Mouse (Mus musculus) heart, embryonic 13.5 days (tissue): ENCODE results near the gene Trim42. TPM values are rescaled to one million over a fixed set of nuclear protein-coding genes. Genes with fewer than 3 reads are reported as not detected.

Experiments used
- ATAC-seq: fragments of 200-750 bp; cut with Nextera tagmentation; 2 replicates; pipeline ENCODE4 v1.8.0; 2017; ENCODE audit warnings: moderate TSS enrichment; ENCODE audit not compliant: insufficient number of reproducible peaks, low FRiP score, low TSS enrichment; ENCODE audit errors: extremely low read depth
- H3K27ac ChIP-seq: fragments of 300-500 bp; sonication (generic); replicated peaks from 2 replicates; pipeline ENCODE4 v1.5.1; 2015; ENCODE audit warnings: moderate library complexity, mild to moderate bottlenecking, inconsistent platforms
- H3K27me3 ChIP-seq: fragments of 300-500 bp; sonication (generic); replicated peaks from 2 replicates; pipeline ENCODE4 v1.6.1; 2015; ENCODE audit warnings: mild to moderate bottlenecking, inconsistent platforms
- H3K36me3 ChIP-seq: fragments of 300-500 bp; sonication (generic); 2 replicates; pipeline ENCODE4 v1.6.1; 2015; ENCODE audit warnings: mild to moderate bottlenecking, inconsistent platforms
- H3K4me1 ChIP-seq: fragments of 300-500 bp; sonication (generic); 2 replicates; pipeline ENCODE4 v1.6.1; 2015; ENCODE audit warnings: inconsistent platforms
- H3K4me2 ChIP-seq: fragments of 300-500 bp; sonication (generic); 2 replicates; pipeline ENCODE4 v1.6.1; 2015; ENCODE audit warnings: inconsistent platforms, mild to moderate bottlenecking, moderate library complexity
- H3K4me3 ChIP-seq: fragments of 300-500 bp; sonication (generic); 2 replicates; pipeline ENCODE4 v1.5.1; 2015; ENCODE audit warnings: moderate library complexity, mild to moderate bottlenecking, inconsistent platforms
- H3K9ac ChIP-seq: fragments of 300-500 bp; sonication (generic); 2 replicates; pipeline ENCODE4 v1.6.1; 2015; ENCODE audit warnings: inconsistent platforms, mild to moderate bottlenecking, moderate library complexity
- H3K9me3 ChIP-seq: fragments of 300-500 bp; sonication (generic); 2 replicates; pipeline ENCODE4 v1.6.1; 2016; ENCODE audit warnings: inconsistent platforms
- WGBS: fragments of 180-500 bp; shearing (Covaris S2); methylation state at CpG from one replicate; pipeline ENCODE4 v1.1.7; 2015; ENCODE audit warnings: mixed read lengths; 5-methylcytosine and 5-hydroxymethylcytosine counted together
- polyA plus RNA-seq: library from polyadenylated mRNA; unstranded; fragments of >200 nt; fragmentation: Nextera tagmentation; extraction: Ambion mirVana; gene quantifications from 2 replicates; pipeline ENCODE4 v1.2.1, GENCODE M21; 2015

Trim42 gene
- polyA plus RNA-seq: not detected in 2 replicates

- no peaks in the 10 kb centered on the region for H3K27me3 ChIP-seq
- no peaks in the 10 kb centered on the region for H3K4me1 ChIP-seq
- no peak within 1 kb of the TSS for H3K4me3 ChIP-seq
- H3K9ac ChIP-seq: no peak within 1 kb of the TSS
- WGBS: 77% methylated on average over 7 of the region's 7 CpGs
- no peak within 1 kb of the TSS for H3K4me2 ChIP-seq
- no peaks in the 10 kb centered on the region for H3K9me3 ChIP-seq
- H3K27ac ChIP-seq: no peak within 1 kb of the TSS
- no peak for ATAC-seq
- H3K36me3 ChIP-seq: no peaks in the 10 kb centered on the region
Measured at GRCm38 (mm10) chr9:97369591-97369990, at the start of gene Trim42. Trim42 (minus strand) TSS chr9:97369958.

GRCm38 (mm10) chr9:97414876-97415668 is 45.3 kb upstream of the Trim42 start:
- ATAC-seq: no peak

GRCm38 (mm10) chr9:97408142-97408541 is 38.4 kb upstream of the Trim42 start:
- Histone ChIP-seq H3K4me2 (no peak overlapping the region), H3K27ac (no peak overlapping the region), H3K36me3 (no peaks in the 10 kb centered on the region), H3K4me1 (no peaks in the 10 kb centered on the region), H3K9me3 (0 out of 2 replicates have a peak, but pooled peaks cover 3% of the 10 kb centered on the region), H3K4me3 (no peak overlapping the region), H3K27me3 (no peaks in the 10 kb centered on the region), H3K9ac (no peak overlapping the region)
- ATAC-seq: no peak
- WGBS: 73% methylated on average over 2 of the region's 2 CpGs

More at GRCm38 (mm10) chr9:97414876-97415668, 45.3 kb upstream of the Trim42 start:
- Histone ChIP-seq H3K4me2 (no peak overlapping the region), H3K27me3 (no peaks in the 10 kb centered on the region), H3K27ac (no peak overlapping the region), H3K9ac (no peak overlapping the region), H3K4me1 (no peaks in the 10 kb centered on the region), H3K4me3 (no peak overlapping the region), H3K9me3 (0 out of 2 replicates have a peak, but pooled peaks cover 3% of the 10 kb centered on the region), H3K36me3 (no peaks in the 10 kb centered on the region)
- 73% methylated on average over 6 of the region's 6 CpGs for WGBS

GRCm38 (mm10) chr9:97356441-97356840 is 13.3 kb downstream of the Trim42 start:
- H3K4me1 ChIP-seq: no peaks in the 10 kb centered on the region
- ATAC-seq: no peak
- H3K4me3 ChIP-seq: no peak overlapping the region
- H3K4me2 ChIP-seq: no peak overlapping the region
- no peak overlapping the region for H3K27ac ChIP-seq
- H3K9me3 ChIP-seq: no peaks in the 10 kb centered on the region
- no peak overlapping the region for H3K9ac ChIP-seq
- 66% methylated on average over 6 of the region's 6 CpGs for WGBS
- H3K27me3 ChIP-seq: no peaks in the 10 kb centered on the region
- no peaks in the 10 kb centered on the region for H3K36me3 ChIP-seq

- no peaks in the 10 kb centered on the region; the same call in 1 of the 2 replicates for H3K4me1 ChIP-seq
- no peak overlapping the region for H3K27ac ChIP-seq
- 60% methylated on average over 12 of the region's 12 CpGs for WGBS
- no peak overlapping the region for H3K4me2 ChIP-seq
- H3K27me3 ChIP-seq: no peaks in the 10 kb centered on the region
- H3K9ac ChIP-seq: no peak overlapping the region
- H3K4me3 ChIP-seq: no peak overlapping the region
- ATAC-seq: no peak
- H3K36me3 ChIP-seq: no peaks in the 10 kb centered on the region
- no peaks in the 10 kb centered on the region for H3K9me3 ChIP-seq
Measured at GRCm38 (mm10) chr9:97344767-97345297, 24.9 kb downstream of the Trim42 start.

DNA sequence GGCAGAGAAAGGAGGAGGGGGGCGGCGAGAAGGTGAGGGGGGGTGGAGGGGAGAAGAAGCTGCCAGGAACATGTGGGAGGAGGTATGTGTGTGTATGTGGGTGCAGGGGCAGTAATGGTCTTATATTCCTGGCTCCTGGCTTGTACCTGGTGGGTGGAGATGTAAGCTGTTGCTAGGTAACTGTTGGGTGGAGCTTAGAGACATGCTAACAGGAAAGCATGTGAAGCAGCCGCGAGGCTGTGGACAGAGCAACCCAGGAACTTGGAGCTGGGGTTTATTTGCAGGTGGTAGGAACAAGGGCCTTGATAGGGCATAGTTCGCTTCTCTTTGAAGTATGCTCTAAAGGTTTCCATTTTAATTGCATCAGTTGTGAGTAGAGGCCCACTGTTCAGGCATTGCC is 28.0 kb downstream of the Trim42 start:
- no peak overlapping the region for H3K27ac ChIP-seq
- no peak overlapping the region for H3K9ac ChIP-seq
- H3K27me3 ChIP-seq: no peaks in the 10 kb centered on the region
- H3K9me3 ChIP-seq: no peaks in the 10 kb centered on the region
- no peak overlapping the region for H3K4me2 ChIP-seq
- ATAC-seq: no peak
- no peak overlapping the region for H3K4me3 ChIP-seq
- 63% methylated on average over 5 of the region's 5 CpGs for WGBS
- no peaks in the 10 kb centered on the region for H3K36me3 ChIP-seq
- no peaks in the 10 kb centered on the region; the same call in 1 of the 2 replicates for H3K4me1 ChIP-seq

DNA sequence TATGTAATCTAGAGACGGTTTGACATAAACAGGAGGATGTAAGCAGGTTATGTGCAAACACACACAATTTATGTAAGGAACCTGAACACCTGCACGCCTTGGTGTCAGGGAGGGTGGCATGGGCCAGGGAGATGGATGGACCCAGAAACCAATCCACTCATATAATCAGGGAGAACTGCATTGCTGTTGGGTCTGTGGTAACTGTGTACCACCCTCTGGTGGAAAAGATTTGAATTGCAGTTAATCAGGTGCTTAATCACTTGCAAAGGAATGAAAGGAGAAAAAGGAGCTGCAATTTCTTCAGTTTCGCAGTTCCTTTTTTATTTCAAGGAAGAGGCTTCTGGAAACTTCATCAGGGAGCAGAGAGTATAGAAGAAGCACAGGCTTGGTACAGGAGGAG is 46.9 kb downstream of the Trim42 start:
- H3K36me3 ChIP-seq: no peaks in the 10 kb centered on the region
- no peak overlapping the region for H3K4me2 ChIP-seq
- no peaks in the 10 kb centered on the region; the same call in 1 of the 2 replicates for H3K9me3 ChIP-seq
- no peak overlapping the region for H3K9ac ChIP-seq
- peaks cover 8% of the 10 kb centered on the region; the same call in 1 of the 2 replicates for H3K27me3 ChIP-seq
- no peak overlapping the region for H3K27ac ChIP-seq
- no peak for ATAC-seq
- no peak overlapping the region for H3K4me3 ChIP-seq
- 56% methylated on average over 3 of the region's 3 CpGs for WGBS
- H3K4me1 ChIP-seq: no peaks in the 10 kb centered on the region

- no peak overlapping the region for H3K4me3 ChIP-seq
- peaks cover 8% of the 10 kb centered on the region; the same call in 1 of the 2 replicates for H3K27me3 ChIP-seq
- no peaks in the 10 kb centered on the region for H3K4me1 ChIP-seq
- H3K9ac ChIP-seq: no peak overlapping the region
- no peaks in the 10 kb centered on the region; the same call in 1 of the 2 replicates for H3K9me3 ChIP-seq
- WGBS: 38% methylated on average over 10 of the region's 10 CpGs
- no peak overlapping the region for H3K27ac ChIP-seq
- no peak for ATAC-seq
- H3K4me2 ChIP-seq: no peak overlapping the region
- no peaks in the 10 kb centered on the region for H3K36me3 ChIP-seq
Measured at GRCm38 (mm10) chr9:97322120-97322519, 47.6 kb downstream of the Trim42 start.

GRCm38 (mm10) chr9:97315421-97316055 is 54.2 kb downstream of the Trim42 start:
- no peaks in the 10 kb centered on the region for H3K36me3 ChIP-seq
- no peak for ATAC-seq

DNA sequence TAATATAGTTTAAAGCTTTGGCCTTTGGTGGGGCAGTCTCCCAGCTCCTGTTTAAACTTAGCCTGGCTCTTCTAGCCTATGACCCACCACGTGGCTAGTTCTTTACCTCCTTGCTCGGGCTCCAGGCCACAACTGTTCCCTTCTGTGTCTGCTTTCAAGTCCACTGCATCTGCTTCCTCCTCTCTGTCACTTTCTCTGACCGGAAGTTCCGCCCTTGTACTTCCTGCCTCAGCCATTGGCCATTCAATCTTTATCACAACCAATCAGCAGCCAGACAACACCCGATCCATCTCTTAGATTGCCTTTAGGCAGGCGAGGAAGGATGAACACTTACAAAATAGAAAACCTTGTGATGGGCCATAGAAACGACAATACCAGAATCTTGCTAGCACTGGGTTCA is 58.1 kb downstream of the Trim42 start:
- no peak overlapping the region for H3K4me3 ChIP-seq
- 86% methylated on average over 7 of the region's 7 CpGs for WGBS
- H3K4me2 ChIP-seq: no peak overlapping the region
- 0 out of 2 replicates have a peak, but pooled peaks cover 3% of the 10 kb centered on the region for H3K9me3 ChIP-seq
- 0 out of 2 replicates have a peak, but pooled peaks cover 14% of the 10 kb centered on the region for H3K27me3 ChIP-seq
- H3K27ac ChIP-seq: no peak overlapping the region
- H3K9ac ChIP-seq: no peak overlapping the region
- no peaks in the 10 kb centered on the region for H3K36me3 ChIP-seq
- ATAC-seq: no peak
- peaks cover 13% of the 10 kb centered on the region for H3K4me1 ChIP-seq

More at GRCm38 (mm10) chr9:97315421-97316055, 54.2 kb downstream of the Trim42 start:
- H3K4me1 ChIP-seq: peaks cover 13% of the 10 kb centered on the region
- peaks cover 11% of the 10 kb centered on the region; the same call in 1 of the 2 replicates for H3K27me3 ChIP-seq
- no peak overlapping the region for H3K9ac ChIP-seq
- 0 out of 2 replicates have a peak, but pooled peaks cover 3% of the 10 kb centered on the region for H3K9me3 ChIP-seq
- no peak overlapping the region for H3K4me2 ChIP-seq
- H3K27ac ChIP-seq: no peak overlapping the region
- H3K4me3 ChIP-seq: no peak overlapping the region
- 73% methylated on average over 10 of the region's 10 CpGs for WGBS

- Histone ChIP-seq H3K9ac (no peak overlapping the region), H3K27me3 (0 out of 2 replicates have a peak, but pooled peaks cover 10% of the 10 kb centered on the region), H3K36me3 (no peaks in the 10 kb centered on the region), H3K4me1 (peaks cover 12% of the 10 kb centered on the region), H3K27ac (no peak overlapping the region), H3K9me3 (0 out of 2 replicates have a peak, but pooled peaks cover 3% of the 10 kb centered on the region), H3K4me2 (no peak overlapping the region), H3K4me3 (no peak overlapping the region)
- ATAC-seq: no peak
- WGBS: 81% methylated on average over 7 of the region's 7 CpGs
Measured at GRCm38 (mm10) chr9:97309509-97310053, 60.2 kb downstream of the Trim42 start.
